Mouse (Mus musculus): ENCODE data around the gene Spata48. TPM values are rescaled to one million over a fixed set of nuclear protein-coding genes. Genes with fewer than 3 reads are reported as not detected.

The Spata48 gene
- 0.86 to 2.5 TPM (median 2.2 TPM) in 3 replicates for total RNA-seq (2017)

DNA sequence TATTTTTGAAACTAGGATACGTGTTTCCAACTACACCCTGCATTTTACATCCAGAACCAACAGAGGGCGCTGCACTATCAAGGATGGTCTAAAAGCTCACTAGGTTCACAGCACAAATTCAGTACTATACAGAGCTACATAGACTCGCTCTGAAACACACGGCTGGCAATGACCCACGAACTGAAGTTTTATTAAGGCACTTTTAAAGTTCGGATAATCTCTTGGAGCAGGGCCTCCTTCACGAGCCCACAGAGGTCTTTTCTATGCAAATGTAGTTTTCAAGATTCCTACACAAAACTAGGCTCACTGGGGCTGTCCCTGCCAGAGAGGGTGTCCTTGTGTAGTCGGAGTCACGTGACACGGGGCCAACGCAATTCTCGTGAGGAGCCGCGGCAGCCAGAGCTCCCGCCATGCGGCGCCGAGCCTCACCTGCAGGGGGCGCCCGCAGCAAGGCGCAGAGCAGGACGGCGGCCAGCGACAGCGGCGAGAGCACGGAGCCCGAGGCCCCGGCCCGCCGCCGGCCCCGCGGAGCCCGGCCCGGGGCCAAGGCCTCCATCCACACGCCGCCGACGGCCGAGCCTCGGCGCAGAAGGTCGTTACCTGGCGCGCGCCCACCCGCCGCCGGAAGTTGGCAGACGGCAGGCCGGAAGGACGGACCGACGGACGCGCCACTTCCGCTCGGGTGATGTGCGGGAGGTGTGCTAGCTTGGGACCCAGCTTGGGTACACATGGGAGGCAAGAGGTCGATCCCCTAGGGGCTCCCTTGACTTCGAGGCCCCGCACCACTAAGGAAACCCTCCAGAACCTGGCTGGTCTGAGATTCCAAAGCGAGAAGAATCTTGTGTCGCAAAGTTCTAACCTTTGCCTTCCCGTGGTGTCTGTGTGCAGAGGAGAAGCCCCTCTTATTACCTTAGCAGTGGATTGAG is at the start of gene Spata48, which contains the start of gene Zpbp:
Spata48 (plus strand) TSS at position 460 of the 926 bp plus-strand sequence.
Zpbp (minus strand) TSS at position 774 of the 926 bp plus-strand sequence.
- ATAC-seq (replicated peaks; ENCODE audit: insufficient number of reproducible peaks, low FRiP score, low TSS enrichment, poor library complexity, severe bottlenecking): peak; percentile 86

DNA sequence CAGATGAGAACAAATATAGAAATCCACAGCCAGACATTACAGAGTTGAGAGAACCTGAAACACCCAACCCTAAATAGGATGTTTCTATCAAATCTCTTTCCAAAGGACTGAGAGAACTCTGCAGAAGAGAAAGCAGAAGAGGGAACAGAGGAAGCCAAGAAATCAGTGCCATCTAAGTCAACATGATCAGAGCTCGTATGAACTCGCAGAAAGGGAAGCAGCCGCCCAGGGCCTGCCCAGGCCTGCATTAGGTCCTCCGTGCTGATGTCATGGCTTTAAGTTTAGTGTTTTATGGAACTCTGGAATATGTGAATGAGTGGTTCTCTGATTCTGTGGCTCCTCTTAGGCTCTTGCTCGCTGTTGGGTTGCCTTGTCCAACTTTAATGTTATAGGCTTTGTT is 47.7 kb upstream of the Spata48 start:
- ATAC-seq (replicated peaks; ENCODE audit: insufficient number of reproducible peaks, low FRiP score, low TSS enrichment, poor library complexity, severe bottlenecking): no peak

DNA sequence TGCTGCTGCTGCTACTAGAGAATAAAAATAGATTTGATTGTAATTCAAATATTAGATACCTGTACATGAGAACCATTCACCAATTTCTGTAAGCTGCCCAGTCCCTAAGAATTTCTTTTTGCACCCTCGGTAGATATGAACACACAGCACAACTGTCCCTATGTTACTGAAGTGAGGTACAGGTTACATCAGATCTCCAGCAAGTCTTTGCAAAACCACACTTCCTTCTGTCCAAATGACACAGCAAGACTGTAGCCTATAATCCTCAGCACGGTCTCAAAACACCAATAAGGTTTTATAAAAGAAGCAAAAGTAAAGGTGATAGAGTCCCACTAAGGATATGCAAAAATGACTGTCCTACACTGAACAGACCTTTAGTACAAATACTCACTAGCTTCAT is 44.5 kb upstream of the Spata48 start:
- ATAC-seq (replicated peaks; ENCODE audit: insufficient number of reproducible peaks, low FRiP score, low TSS enrichment, poor library complexity, severe bottlenecking): no peak

DNA sequence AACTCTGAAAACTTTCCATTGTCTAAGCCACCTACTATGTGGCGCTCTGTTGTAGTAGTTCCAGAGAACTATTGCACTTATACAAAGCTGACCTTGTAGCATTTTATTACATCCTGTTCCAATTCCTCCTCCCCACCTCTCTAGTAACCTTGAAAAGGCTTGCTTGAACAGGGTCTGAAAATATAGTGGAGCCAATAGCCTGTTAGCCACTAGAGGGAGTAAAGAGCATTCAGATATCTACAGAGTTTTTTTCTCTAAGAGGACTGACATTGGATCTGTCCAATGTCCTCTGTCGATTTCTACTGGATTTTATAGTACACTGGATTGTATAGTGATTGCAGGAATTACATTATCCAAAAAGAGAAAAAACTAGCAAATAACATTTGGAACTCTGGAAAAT is 6.9 kb upstream of the Spata48 start:
- ATAC-seq (replicated peaks; ENCODE audit: insufficient number of reproducible peaks, low FRiP score, low TSS enrichment, poor library complexity, severe bottlenecking): 0 out of 2 replicates have a peak, but pooled peaks have one; percentile 53

DNA sequence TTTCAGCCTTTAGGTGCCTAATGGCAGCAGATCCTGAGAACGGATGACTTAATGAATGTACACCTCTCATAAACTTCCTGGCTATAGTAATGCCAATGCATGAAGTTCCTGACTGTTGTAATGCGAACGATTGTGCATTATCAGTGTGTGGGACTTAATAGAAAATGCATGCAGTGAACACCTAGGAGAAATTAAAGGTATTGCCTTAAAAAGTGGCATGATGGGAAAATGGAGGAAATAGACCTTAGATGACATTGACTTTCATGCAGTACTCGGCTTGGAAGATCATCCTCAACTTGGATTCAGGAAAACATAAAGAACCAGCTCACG is 632 bp downstream of the Spata48 start:
- ATAC-seq (replicated peaks; ENCODE audit: insufficient number of reproducible peaks, low FRiP score, low TSS enrichment, poor library complexity, severe bottlenecking): no peak

DNA sequence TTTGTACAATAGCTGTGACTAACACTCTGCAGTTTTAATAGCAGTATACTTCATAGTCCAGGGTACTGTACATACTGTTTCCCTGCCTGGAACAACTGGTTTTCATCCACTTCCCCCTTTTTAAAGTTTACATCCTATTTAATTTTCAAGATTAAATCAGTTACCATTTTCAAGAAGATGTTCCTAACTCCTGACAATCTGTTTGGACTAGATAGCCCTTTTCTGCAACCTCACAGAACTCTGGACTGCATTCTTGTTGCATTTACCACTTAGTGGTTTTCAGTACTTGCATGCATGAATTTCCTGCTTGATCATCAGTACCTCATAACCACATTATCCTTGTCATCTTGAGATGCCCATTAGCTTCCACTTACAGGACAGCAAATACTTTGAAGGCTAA is 7.0 kb downstream of the Spata48 start:
- ATAC-seq (replicated peaks; ENCODE audit: insufficient number of reproducible peaks, low FRiP score, low TSS enrichment, poor library complexity, severe bottlenecking): no peak

DNA sequence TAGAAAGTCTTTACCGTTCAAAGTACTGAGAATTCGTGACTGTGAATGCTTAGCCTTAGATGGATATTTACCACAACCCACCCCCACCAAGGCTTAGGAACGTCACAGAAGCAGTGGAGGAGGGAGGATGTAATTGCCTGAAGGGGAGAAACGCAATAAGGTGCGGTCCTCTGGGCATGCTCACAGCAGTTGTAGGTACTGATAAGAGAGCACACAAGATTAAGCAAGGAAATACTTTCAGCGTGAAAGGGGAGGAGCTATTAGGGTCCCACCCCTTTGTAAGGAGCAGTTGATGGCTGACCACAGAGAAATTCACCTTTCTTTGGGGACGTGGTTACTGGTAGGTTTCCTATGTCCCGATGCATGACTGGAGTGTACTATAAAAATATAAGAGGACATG is 22.5 kb downstream of the Spata48 start:
- no peak for ATAC-seq (replicated peaks; ENCODE audit: insufficient number of reproducible peaks, low FRiP score, low TSS enrichment, poor library complexity, severe bottlenecking)

DNA sequence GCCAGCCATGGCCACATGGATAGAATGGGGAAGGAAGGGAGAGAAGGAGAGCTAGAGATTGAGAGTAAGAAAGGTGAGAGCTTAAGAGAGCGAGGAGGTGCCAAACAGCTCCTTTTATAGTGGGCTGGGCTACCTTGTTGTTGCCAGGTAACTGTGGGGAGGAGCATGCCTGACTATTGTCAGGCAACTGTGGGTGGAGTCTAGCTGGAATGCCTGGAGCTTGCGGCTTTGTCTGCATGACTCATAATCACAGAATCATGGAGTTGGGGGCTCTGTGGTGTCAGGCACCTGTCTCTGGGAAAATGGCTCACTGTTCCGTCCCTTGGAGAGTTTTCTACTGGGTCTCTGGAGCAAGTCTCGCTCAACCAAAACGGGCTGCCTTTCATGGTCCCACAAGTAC is 30.1 kb downstream of the Spata48 start:
- no peak for ATAC-seq (replicated peaks; ENCODE audit: insufficient number of reproducible peaks, low FRiP score, low TSS enrichment, poor library complexity, severe bottlenecking)

DNA sequence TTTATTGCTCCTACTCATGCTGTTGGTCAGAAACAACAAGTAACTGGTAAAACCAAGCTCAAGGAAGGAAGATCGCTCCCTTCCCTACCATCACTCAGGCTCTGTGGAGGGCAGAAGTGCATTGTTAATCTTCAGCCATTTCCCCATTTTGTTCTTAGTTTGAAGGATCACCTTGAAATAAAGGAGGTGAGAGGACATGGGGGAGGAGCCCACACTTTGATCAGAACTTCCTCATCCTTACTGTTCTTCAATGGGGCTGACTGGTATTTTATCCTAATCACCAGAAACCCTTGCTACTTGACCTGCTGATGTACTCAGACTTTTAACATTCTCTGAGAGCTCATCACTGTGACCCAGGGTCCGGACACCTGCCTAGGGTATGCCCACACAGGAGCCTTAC is 33.8 kb downstream of the Spata48 start:
- no peak for ATAC-seq (replicated peaks; ENCODE audit: insufficient number of reproducible peaks, low FRiP score, low TSS enrichment, poor library complexity, severe bottlenecking)

DNA sequence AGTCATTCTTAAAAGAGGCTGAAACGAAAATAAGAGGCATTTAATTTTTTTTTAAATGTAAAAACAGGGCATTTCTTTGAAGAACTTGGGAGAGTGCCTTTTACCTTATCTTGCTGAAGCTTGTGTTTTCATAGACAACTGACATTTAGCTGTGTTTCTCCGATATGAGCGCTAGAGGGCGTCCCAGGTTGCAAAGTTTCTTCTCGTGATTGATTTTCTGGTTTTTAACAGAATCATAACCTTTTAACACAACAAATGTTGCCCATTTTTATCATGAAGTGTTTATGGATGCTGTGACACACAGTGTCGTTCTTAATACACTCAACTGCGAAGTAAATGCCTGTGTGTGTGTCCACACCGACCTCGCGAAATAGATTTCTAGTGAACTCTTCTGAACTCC is 38.0 kb downstream of the Spata48 start:
- peak; percentile 53; the same call in 1 of the 2 replicates for ATAC-seq (replicated peaks; ENCODE audit: insufficient number of reproducible peaks, low FRiP score, low TSS enrichment, poor library complexity, severe bottlenecking)

DNA sequence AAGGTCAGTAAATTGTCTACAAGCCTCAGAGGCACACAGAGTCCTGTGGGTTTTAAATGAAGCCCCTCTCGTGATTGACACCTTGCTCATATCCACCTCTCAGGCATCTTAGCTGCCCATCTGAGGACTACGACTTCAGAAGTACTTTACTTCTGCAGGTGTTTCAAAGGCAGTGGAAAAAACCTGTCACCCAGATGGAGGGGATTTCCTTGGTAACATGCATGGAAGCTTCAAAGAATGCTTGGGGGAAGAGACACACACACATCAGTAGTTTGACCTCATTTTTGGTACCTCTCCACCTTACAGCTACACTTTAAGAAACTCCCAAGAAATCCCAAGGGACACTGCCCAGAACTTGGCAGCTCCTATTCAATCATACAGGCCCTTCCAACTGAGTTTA is 44.3 kb downstream of the Spata48 start:
- no peak for ATAC-seq (replicated peaks; ENCODE audit: insufficient number of reproducible peaks, low FRiP score, low TSS enrichment, poor library complexity, severe bottlenecking)

DNA sequence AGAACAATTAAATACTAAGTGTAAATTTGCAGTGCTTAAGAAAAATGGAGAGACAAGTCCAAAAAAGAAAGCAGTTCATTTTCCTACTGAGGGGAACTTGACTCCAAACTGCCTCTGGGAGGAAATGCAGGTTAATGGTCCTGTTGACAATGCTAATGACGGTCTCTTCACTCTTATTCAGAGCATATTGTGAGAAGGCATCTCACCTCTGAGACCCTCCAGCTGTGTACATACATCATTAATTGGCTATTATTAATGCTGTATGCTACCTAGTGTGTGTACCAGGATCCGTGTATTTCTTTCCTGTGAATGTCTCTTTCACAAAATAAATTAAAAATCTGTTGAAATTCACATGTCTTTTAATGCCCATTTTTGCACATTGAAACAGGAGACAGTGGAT is 47.5 kb downstream of the Spata48 start:
- ATAC-seq (replicated peaks; ENCODE audit: insufficient number of reproducible peaks, low FRiP score, low TSS enrichment, poor library complexity, severe bottlenecking): no peak

DNA sequence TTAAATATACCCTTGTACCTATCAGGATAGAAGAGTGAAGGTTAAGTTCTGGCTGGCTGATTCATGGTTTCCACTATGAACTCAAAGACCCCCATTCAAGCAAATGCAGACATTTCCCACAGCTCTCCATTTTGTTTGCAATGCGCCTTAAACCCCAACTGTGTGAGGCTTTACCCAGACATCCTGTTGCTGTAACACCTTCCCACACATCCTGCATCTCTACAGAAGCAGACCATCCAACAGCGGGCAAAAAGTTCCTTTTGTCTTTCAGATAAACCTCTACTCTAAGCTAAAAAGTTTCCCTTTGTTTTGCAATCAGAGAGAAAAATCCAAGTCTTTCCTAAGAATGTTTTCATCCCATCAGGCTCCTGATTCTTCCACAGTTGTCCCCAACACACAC is 50.2 kb downstream of the Spata48 start:
- no peak for ATAC-seq (replicated peaks; ENCODE audit: insufficient number of reproducible peaks, low FRiP score, low TSS enrichment, poor library complexity, severe bottlenecking)

DNA sequence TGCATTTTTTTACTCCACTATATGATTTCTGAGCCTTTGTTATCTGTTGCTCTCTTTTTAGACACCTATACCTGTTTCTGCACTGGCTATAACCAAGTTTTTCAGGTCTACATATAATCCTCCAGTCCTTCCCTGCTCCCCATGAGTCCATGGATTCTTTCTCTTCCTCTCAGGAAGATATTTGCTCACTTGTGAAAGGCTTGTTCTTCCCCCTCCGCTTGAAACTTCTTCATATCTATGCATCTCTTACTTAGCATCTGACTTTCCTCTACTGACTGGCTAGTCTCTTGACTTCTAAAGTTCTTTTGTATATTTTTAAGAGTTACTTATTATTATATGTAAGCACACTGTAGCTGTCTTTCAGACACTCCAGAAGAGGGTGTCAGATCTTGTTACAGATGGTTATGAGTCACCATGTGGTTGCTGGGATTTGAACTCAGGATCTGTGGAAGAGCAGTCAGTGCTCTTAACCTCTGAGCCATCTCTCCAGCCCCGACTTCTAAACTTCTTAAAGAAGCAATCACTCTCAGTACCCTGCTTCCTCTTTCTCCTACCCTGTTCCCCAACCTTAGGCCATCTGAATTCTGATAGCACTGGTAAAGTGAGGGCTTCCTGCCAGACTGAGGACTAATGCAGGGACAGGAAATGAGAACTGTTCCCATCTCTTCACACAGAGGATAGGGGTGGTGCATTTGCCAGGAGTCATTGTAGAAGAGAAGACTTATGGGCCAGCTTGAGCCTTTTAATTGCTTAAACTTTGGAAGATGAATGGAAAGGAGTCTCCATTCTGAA is 51.3 kb downstream of the Spata48 start:
- 0 out of 2 replicates have a peak, but pooled peaks have one; percentile 27 for ATAC-seq (replicated peaks; ENCODE audit: insufficient number of reproducible peaks, low FRiP score, low TSS enrichment, poor library complexity, severe bottlenecking)

DNA sequence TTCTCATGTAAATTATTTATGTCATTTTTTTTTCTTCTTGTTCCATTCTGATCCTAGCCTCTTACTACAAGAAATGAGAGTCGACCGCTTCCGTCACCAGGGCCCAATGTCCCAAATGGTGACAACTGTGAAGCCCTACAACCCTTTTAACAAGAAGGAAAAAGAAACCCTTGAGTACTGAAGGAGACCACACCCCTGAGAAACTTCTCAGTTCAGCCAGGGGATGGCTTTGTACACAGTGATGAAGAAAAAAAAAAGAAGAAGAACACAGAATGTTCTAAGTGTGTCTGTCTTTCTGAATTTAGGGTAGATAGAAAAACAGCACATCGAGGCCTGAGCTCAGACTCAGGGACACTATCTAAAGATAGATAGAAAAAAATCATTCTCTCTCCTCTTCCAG is 53.0 kb downstream of the Spata48 start:
- ATAC-seq (replicated peaks; ENCODE audit: insufficient number of reproducible peaks, low FRiP score, low TSS enrichment, poor library complexity, severe bottlenecking): no peak

DNA sequence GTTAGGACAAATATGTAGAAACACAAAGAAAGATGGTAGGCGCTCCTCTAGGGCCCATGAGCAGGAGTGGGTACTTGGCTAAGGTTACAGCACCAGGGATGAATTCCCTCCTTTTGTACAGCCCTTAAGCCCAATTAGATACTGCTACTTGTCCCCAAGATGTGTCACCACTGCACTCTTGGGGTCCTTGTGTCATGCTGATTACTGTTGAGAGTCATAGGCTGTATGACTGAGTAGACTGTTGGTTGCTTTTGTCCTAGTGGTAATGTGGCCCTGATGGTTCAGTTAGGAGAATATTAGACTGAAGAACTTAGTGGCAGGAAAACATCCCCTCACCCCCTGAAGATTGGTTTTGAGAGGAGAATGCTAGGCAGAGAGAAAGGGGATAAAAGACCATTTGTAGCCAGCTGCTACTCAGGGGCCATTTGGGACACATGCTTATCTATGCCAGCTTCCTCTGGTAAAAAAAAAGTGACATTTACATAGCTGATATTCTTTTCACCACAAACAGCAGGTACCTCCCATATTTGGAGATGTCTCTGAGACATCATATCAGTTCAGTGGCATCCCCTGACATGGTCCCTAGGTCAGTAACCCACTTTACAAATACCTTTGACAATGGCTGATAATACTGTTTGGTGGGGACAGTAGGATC is 56.0 kb downstream of the Spata48 start:
- ATAC-seq (replicated peaks; ENCODE audit: insufficient number of reproducible peaks, low FRiP score, low TSS enrichment, poor library complexity, severe bottlenecking): no peak

DNA sequence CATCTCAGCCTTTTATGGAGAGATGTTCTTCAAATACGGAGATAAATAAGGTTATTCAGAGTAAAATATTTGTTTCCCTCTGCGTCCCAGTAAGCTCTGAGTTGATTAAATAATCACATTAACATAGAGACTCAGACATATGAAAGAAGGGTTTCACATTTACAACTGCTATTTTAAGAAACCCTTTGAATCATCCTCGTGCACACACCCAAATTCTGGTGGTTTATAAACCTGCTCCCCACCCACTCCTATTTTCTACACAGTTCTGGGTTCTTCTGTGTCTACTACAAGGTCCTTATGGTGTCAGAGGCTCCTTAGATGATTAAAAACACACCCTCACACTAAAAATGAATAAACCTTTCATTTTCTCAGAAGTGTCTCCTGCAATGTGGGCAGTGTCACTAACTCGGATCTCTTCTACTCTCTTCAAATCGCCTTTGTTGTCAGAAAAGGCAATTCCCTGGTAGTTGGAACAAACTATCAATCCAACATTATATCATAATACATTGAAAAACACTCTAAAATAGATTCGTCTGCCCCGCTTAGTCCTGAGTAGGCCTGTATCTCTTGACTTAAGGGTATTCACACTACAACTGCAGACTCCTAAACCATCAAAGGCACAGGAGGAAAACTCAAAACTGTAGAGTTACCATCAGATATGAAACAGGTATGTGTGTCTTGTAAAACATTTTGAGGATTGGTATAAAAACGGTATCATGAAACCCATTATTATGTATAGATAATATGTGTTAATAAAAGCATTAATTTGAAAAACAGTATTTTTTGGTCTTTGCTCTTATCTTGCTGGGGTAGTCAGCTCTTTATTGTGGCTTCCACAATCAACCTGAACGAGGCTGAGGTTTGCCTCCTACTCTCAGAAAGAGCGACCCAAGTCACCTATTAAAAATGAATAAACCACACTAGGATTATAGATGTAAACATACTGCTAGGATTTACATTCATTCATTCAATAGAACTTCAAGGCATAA is 57.7 kb downstream of the Spata48 start:
- no peak for ATAC-seq (replicated peaks; ENCODE audit: insufficient number of reproducible peaks, low FRiP score, low TSS enrichment, poor library complexity, severe bottlenecking)

DNA sequence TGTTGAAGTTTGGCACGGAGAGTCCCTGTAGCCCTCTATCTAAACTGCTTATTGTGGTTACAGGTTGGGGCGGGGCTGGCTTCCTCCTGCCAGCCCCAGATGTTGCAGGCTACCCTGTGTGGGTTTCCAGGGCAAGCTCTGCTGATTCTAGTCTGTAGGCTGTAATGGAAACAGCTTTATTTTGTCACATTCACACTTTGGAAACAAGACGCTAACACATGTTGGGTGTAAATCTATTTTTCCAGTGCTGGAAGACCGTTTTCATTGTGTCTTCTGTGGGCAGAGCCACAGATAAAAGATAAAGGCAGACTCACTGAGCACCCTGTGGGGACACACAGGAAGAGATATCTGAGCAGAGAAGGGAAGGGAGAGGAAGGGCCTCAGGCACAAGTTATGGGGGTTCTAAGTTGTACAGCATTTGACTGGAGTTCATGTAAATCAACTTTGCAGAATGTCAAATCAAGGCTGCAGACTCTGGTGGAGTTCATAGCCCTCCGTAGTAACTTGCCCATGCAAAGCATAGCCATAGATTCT is 60.1 kb downstream of the Spata48 start:
- peak; percentile 59; the same call in 1 of the 2 replicates for ATAC-seq (replicated peaks; ENCODE audit: insufficient number of reproducible peaks, low FRiP score, low TSS enrichment, poor library complexity, severe bottlenecking)
